Mouse (Mus musculus): ENCODE results near the gene Sdccag8. TPM values are rescaled to one million over a fixed set of nuclear protein-coding genes. Genes with fewer than 3 reads are reported as not detected.

Gene Sdccag8
- total RNA-seq, 2 experiments from 2014 or later: 4.7 to 5.8 TPM

DNA sequence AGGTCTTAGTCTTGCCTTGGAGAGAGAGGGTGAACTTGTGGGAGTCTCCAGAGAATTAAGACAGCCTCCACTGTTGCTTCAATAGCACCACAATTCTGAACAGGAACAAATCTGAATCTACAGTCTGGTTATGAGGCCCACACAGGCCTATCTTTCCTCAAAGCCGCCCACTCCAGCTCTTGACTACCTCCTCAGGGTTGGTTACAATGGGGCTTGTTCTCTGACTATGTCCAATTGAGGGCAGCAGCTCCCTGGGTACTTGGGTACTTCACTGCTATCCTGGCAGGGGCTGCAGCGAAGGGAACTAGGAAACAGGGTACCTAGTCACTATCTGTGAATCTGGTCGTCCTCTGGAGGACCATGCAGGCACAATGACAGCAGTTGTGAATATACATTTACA, 213.2 kb downstream of the Sdccag8 start:
- no peak for DNase-seq
- intact Hi-C loops (cut with DNase I): no loop called here

DNA sequence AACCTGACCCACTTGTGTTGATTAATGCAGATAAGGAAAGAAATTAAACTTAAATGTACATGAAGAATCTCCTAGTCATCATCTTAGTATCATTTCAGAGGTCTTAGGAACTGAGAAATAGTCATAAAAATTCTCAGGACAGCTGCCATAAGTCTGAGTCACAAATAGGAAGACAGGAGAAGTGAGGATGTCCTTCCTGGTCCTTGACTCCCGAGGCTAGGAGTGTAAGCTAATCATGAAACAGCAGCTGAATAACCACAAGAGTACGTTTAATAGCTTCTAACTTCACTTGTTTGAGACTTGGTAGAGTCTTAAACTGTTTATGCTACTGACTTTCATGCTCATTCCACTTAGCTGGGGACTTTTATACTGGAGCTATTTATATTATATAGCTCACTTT, 214.6 kb downstream of the Sdccag8 start:
- no peak for DNase-seq
- intact Hi-C loops (cut with DNase I): no loop called here

DNA sequence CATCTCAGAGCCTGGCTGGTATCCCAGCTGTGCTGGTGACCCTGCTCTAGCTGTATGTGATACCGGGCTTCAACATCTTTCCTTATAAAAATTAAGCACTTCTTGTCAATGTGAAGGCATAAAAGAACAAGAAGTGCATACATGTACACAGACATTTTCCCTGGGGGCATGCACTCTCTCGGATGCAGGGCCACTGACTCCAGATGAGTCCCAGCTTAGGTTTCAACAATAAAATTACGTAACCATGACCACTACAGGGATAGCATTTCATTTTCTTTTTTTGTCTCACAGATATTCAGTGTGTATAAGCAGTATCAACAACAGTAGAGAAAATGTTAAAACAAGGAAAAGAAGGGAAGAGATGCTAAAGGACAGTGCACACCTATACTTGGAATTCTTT, 216.2 kb downstream of the Sdccag8 start:
- intact Hi-C loops (cut with DNase I): no loop called here

DNA sequence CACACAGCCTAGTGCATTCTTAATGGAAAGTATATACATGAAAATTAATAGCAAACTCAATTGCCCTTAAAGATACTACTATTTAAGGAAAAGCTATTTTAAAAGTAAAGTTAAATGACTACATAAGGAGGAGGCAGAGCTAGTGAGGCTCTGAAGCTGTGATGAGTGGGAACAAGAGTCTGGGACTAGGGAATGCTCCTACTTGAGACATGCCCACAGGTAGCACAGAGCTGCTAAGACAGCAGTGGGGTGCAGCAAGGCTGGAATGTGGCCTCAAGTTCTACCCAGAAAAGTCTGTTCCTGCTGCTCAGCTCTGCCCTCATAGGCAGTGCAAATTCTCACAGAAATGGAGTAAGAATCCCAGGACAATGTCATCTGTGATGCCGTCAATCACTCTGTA, 216.7 kb downstream of the Sdccag8 start:
- intact Hi-C loops (cut with DNase I): no loop called here
- DNase-seq: no peak

More for the DNA sequence above, 216.2 kb downstream of the Sdccag8 start:
- DNase-seq: no peak

DNA sequence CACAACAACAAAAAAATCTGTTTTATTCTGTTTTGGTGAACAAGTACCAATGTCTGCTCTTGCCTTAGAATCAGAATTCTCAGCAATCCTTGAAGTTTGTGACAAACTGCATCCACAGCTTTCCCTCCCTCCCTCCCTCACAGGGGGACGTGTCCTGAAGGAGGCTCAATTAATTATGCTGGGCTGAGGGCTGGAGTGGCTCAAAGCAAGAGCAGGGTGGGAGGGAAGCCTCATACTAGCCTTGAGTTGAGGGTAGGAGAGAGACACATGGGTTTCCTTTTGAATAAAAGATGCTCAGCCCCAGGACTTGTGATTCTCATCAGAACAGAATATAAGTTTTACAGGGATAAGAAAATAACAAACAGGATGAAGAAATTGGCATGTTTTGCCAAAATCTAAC, 217.8 kb downstream of the Sdccag8 start:
- intact Hi-C loops (cut with DNase I): no loop called here
- no peak for DNase-seq

DNA sequence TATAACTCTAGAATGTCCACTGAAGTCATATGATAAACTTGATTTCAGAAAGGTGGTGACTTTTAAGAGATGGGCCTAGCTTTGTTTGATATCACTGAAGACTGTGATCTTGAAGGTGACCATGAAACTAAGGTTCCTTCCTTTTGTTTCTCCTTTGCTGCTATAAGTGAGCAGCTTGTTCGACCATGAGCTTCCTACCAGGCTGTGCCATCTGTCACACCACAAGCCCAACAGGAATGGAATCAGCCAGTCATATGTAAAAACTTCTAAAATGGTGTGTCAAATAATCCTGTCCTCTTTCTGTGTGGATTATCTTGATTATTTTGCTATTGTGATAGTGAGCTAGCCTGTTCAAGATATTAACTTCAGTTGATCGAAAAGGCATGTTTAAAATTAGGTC, 221.0 kb downstream of the Sdccag8 start:
- intact Hi-C loops (cut with DNase I): no loop called here
- no peak for DNase-seq

DNA sequence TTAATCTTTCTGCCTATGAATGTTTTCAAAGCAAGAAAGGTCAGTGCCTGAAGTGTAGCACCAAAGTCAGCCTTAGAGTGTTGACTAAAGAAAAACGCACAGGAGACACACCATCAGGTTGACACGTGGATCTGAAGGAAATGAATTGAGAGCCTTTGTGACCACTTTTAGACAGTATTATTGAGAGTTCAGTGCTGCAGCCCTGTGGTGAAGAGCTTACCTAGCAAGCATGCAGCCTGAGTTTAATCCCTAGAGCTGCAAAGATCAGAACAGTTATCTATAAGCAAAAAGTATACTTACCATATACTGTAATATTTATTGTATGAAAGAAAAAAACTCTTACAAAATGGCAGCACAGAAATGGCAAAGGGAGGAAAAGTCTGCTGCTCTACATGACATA, 223.9 kb downstream of the Sdccag8 start:
- intact Hi-C loops (cut with DNase I): no loop called here
- no peak for DNase-seq

DNA sequence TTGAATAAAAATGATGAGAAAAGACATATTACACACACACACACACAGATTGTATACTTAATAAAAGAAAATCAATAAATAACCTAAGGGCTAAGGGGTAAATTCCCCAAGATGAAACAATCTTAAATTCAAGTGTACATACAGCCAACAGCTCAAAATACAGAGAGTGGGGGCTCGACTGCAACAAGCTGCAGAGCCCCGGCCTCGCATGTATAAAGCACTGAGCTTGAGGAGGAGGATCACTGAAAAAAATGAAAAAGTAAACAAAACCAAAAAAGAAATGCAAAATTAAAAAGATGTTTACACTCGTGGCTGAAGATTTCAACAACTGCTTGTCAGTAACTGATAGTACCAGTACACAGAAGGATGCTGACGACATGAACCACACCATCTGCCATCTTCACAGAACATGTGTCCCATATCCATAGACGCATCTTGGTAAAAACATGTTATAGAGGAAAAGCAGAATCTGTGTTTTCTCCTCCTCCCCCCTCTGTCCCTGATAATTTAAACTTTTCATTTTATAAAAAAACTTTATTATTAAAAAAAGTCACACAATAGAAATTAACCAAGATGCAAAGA, 224.7 kb downstream of the Sdccag8 start:
- intact Hi-C loops (cut with DNase I): no loop called here
- DNase-seq: no peak

DNA sequence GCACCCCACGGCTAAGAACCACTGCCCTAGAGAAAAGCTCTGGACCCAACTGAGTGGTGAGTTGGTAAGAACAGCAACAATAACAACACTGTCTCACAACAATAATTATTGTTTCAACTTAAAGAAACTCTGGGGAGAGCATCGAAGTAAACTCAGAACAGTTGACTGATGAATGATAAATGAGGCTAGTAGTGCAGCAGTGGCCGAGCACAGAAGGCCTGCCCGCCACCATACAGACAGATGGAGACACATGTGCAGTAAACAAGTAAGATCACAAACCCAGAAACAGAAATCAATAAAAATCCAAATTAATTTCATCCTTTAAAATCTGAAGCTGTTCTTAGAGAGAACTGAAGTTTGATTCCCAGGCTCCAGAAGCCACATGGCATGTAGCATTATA, 225.6 kb downstream of the Sdccag8 start:
- intact Hi-C loops (cut with DNase I): no loop called here

DNA sequence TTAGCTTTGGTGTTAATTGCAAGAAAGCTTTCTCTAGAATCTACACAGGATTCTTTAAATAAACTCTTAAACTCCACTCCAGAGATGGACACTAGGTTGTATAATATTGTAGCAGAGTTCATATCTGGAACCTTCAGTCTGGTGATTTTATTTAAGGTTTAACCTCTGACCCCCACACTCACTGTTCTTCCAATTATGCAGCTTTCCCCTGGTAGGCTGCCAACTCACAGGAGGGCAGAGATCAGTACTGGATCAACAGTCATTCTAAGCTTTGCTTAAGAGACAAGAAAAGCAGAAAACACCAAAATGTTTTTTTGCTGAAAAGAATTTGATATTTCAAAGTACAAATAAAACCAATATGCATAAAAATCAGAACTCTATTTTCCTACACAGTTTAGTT, 231.4 kb downstream of the Sdccag8 start:
- no peak for DNase-seq
- intact Hi-C loops (cut with DNase I): no loop called here

More for the DNA sequence above, 225.6 kb downstream of the Sdccag8 start:
- no peak for DNase-seq

DNA sequence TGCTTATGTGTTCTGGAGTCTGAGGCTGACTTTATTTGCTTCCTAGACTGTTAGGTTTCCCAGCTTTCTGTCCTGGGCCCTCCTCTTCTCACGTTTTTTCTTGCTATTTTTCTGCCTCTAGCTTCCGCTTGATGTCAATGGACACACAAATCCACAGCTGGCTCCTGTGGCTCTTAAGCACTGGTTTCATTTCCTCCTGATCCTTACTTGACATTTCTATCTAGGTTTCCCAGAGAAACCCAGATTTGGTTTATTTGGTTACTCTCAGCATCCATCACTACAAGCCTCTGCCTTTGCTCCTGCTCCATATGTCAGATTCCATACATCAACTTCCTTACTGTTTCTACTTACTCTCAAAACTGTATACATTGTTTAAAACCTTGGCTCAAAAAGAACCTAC, 232.5 kb downstream of the Sdccag8 start:
- intact Hi-C loops (cut with DNase I): no loop called here
- DNase-seq: no peak

DNA sequence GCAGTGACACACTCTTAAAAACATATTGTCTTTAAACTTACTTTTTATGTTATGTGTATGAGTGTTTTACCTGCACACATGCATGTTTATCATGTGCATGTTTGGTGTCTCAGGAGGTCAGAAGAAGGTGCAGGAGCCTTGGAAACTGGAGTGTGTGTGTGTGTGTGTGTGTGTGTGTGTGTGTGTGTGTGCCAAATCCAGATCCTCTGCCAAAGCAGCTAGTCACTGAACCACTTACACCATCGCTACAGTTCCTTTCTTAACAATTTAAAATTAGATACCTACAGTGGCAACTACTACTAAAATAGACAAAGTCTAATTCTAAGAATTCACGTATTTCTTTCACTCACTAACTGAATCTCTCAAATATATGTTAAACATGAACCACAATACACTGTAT, 234.3 kb downstream of the Sdccag8 start:
- intact Hi-C loops (cut with DNase I): no loop called here

DNA sequence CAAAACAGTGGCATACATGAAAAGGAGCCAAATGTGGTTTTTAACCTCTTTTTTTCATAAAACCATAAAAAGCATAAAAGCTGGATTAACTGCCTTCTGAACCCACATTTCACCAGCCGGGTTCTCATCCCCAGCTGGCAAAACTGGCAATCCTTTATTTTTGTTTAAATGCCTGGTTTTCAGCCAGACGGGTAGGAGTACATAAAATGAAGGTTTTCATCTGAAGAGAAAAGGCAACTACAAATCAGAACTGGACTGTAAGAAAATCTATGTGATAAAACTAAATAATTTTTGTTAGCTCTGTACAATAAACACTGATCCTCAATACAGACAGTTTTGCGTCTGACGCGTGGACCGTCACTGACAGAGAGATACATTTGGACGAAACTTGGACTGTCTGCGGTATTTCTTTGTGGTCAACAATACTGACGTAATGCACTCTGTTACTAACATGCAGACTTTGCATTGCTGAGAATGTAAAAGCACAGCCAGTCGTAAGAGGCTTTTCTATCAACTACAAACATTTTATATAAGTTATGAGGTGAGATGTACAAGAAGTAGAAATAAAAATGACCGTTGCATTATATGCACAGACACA, 237.0 kb downstream of the Sdccag8 start:
- no peak for DNase-seq
- intact Hi-C loops (cut with DNase I): no loop called here

More for the DNA sequence above, 234.3 kb downstream of the Sdccag8 start:
- DNase-seq: no peak

DNA sequence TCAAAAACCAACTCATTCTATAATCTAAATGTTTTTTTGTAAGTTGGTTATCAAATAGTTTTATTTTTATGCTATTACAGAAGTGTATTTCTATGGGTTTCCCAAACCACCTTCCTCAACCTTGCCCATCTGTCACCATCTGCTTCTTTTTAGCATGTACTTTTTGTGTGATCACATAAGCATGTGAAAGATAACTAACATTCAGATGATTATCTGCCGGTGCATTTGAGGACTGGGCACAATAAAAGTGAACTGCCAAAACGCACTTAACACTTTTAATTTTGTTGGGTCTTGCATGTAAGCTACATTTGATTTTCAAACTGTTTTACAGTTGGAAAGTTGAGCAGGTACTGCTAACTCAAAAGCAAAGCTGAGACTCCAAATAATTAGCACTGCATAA, 240.4 kb downstream of the Sdccag8 start:
- intact Hi-C loops (cut with DNase I): no loop called here
- DNase-seq: no peak

DNA sequence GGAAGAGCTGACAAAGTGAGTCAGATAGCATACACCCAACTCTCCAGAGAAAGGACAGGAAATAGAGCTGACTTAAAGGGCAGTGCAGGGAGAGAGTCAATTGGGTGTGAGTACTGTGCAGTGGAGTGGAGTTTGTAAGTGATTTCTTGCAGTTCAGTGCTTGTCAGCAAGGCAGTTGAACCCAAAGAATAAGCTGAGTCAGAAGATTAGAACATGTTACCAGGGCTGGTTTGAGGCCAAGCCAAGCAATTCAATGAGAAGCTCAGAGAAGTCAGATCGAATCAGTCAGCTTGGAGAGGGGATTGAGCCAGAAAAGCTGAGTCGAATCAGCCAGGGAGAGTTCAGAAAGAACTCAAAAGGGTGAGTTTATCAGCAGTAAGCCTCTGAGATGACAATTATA, 247.3 kb downstream of the Sdccag8 start:
- intact Hi-C loops (cut with DNase I): no loop called here

DNA sequence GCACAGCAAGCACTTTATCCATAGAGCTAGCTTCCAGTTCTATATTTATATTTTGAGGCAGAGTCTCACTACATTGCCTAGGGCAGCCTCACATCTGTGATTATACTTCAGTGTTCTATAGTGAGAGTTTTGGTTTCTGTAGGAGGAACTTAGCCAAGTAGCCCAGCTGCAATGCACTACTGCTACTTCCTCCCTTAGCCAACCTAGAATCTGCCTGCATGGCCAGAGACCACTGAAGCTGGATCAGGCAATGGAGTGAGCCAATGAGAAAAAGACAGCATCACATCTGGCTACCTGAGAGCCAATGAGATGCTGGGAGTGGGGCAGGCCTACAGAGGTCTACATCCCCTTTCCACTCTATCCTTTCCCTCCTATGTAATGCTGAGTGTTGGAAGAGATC, 251.3 kb downstream of the Sdccag8 start:
- no peak for DNase-seq
- intact Hi-C loops (cut with DNase I): no loop called here

More for the DNA sequence above, 247.3 kb downstream of the Sdccag8 start:
- no peak for DNase-seq

DNA sequence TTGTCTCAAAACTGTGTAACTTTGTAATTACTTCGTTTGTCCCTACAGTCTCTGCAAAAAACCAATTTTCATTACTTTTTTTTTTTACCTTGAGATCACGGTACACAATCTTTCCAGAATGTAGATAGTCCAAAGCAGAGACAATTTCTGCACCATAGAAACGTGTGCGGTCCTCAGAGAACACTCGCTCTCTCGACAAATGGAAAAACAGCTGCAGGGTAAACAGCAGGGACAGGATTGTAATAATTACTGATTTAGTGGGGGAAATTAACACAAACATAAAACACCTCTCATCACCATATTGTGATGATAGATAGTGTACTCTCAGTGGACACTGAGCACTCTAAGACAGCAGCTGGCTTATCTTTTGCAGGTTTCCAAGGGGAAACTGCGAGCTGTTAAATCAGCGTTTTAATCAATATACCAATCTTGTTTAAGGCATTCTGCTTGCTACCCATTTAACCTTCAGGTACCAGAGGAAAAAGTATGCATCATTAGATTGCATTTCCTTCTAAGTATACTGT, 252.7 kb downstream of the Sdccag8 start:
- intact Hi-C loops (cut with DNase I): no loop called here
- no peak for DNase-seq

DNA sequence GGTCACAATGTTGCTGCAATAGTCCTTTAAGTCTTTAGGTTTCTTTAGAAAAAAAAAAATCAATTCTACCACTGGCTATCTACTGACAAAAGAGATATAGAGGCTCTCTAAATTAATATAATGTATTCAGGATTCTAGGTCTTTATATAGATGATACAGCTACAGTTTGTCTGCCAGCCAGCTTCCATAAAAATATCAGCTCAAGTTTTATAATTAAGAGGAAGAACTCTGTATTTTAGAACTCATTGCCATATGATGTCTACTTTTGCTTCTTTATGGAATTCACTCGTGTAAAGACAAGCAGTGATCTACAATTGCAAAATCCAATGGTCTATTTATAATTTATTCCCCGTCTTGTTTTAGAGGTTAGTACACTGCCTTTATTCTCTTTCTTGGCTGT, 254.7 kb downstream of the Sdccag8 start:
- intact Hi-C loops (cut with DNase I): no loop called here
- no peak for DNase-seq

Small RNA genes lying within 50 kb of the gene (microRNA-seq; reads per million reads assigned to microRNA genes)
- 0 reads per million in 2 experiments for gene Gm25993 (ENCODE audit: borderline number of aligned reads in 2 of 2)
- 264 to 298 reads per million in 2 experiments for gene Mir350 (ENCODE audit: borderline number of aligned reads in 2 of 2)

Other genes with a start within 250 kb of the Sdccag8 start
- gene Cep170, start 593 bp upstream of the Sdccag8 start, total RNA-seq (2021): 10 to 100 TPM; 24.8 to 26.2 TPM

Data from heart, postnatal 36 days (tissue).